Mouse (Mus musculus) stomach, embryonic 15.5 days (tissue): Measurements from ENCODE around the gene Cwh43. TPM values are rescaled to one million over a fixed set of nuclear protein-coding genes. Genes with fewer than 3 reads are reported as not detected.

Experiments used
- ATAC-seq: fragments of 200-750 bp; cut with Nextera tagmentation; 2 replicates; pipeline ENCODE4 v1.8.0; 2017; ENCODE audit warnings: low read depth, moderate number of reproducible peaks, moderate TSS enrichment; ENCODE audit not compliant: insufficient read depth, low FRiP score
- H3K27ac ChIP-seq: fragments of 300-500 bp; sonication (generic); 2 replicates; pipeline ENCODE4 v1.5.1; 2015; ENCODE audit warnings: mild to moderate bottlenecking, inconsistent platforms
- H3K27me3 ChIP-seq: fragments of 300-500 bp; sonication (generic); replicated peaks from 2 replicates; pipeline ENCODE4 v1.6.1; 2015; ENCODE audit warnings: inconsistent platforms
- H3K36me3 ChIP-seq: fragments of 300-500 bp; sonication (generic); 2 replicates; pipeline ENCODE4 v1.6.1; 2015; ENCODE audit warnings: inconsistent platforms
- H3K4me1 ChIP-seq: fragments of 300-500 bp; sonication (generic); 2 replicates; pipeline ENCODE4 v1.6.1; 2015; ENCODE audit warnings: inconsistent platforms
- H3K4me2 ChIP-seq: fragments of 300-500 bp; sonication (generic); 2 replicates; pipeline ENCODE4 v1.6.1; 2015; ENCODE audit warnings: mild to moderate bottlenecking, inconsistent platforms
- H3K4me3 ChIP-seq: fragments of 300-500 bp; sonication (generic); replicated peaks from 2 replicates; pipeline ENCODE4 v1.5.1; 2015; ENCODE audit warnings: inconsistent platforms
- H3K9ac ChIP-seq: fragments of 300-500 bp; sonication (generic); 2 replicates; pipeline ENCODE4 v1.6.1; 2015; ENCODE audit warnings: inconsistent platforms
- H3K9me3 ChIP-seq: fragments of 300-500 bp; sonication (generic); 2 replicates; pipeline ENCODE4 v1.6.1; 2016; ENCODE audit warnings: inconsistent platforms
- WGBS: fragments of 180-500 bp; shearing (Covaris S2); methylation state at CpG from one replicate; pipeline ENCODE4 v1.1.7; 2015; 5-methylcytosine and 5-hydroxymethylcytosine counted together
- polyA plus RNA-seq: library from polyadenylated mRNA; unstranded; fragments of >200 nt; fragmentation: Nextera tagmentation; extraction: Ambion mirVana; gene quantifications from 2 replicates; pipeline ENCODE4 v1.2.1, GENCODE M21; 2015

The Cwh43 gene
- 1.1 and 1.9 TPM in 2 replicates for polyA plus RNA-seq

DNA sequence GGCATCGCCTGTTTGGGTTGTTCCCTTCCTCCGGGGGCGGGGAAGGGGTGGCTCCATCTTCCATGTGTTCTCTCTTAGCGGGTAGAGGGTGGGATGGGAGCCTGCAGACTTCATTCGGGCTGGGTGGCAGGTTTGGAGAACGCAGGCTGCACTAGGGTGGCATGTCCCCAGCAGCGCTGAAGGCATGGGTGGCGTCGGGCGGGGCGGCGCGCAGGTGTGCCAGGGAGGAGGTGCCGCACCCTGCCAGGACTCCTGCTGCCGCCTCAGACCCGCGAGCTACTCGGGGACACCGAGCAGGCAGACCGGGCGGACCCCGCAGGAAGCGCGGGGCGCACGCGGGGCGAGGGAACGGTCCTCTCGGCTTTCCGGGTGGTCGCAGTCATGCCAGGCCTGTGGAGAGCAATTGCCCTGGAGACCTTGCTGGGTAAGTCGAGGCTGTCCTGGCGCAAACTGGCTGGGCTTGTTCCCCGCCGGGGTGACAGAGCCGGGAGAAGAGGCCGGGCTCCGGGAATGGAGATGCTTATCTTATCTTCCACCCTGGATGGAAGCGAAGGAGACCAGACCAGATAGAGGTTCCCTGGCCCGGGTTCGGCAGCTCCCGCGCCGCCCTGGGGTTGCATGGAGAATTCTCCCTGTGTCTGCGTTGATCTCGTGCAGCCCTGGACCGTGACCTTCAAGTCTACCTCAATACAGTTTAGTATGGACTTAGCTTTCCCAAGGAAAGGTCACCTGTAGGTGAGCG, at the start of gene Cwh43:
Cwh43 (plus strand) TSS at position 95 of the 742 bp plus-strand sequence.
- peak within 1 kb of the TSS; percentile 64 for H3K4me2 ChIP-seq
- no peak for ATAC-seq
- peak within 1 kb of the TSS; percentile 32 for H3K4me3 ChIP-seq
- H3K27ac ChIP-seq, result no peak within 1 kb of the TSS
- H3K27me3 ChIP-seq, result peaks cover 27% of the 10 kb centered on the region
- H3K9ac ChIP-seq, result no peak within 1 kb of the TSS
- 2% methylated on average over 49 of the region's 49 CpGs for WGBS
- no peaks in the 10 kb centered on the region for H3K36me3 ChIP-seq
- H3K4me1 ChIP-seq, result peaks cover 9% of the 10 kb centered on the region
- H3K9me3 ChIP-seq, result no peaks in the 10 kb centered on the region

GRCm38 (mm10) chr5:73359134-73359751, 46.6 kb upstream of the Cwh43 start:
- no peaks in the 10 kb centered on the region for H3K27me3 ChIP-seq
- H3K4me2 ChIP-seq, result 0 out of 2 replicates have a peak overlapping the region, but pooled peaks have one; percentile 32
- WGBS, result 66% methylated on average over 6 of the region's 6 CpGs

DNA sequence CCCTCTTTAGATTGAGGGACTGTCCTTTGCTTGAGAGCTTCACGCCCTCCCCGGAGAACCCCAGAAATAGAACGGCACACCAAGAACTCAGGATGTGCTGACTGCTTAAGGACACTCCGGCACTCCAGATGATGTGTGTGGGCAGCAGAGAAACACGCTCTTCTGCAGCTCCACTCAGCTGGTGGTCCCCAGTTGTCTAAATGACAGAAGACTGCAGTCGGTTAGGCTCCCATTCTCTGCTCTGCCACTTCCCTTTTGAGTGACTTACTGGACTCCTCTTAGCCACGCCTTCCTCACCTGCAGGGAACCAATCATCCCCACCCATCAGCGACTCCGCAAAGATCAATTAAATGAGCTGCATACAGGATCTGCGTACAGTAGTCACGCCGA, 46.1 kb upstream of the Cwh43 start:
- H3K27me3 ChIP-seq, result no peaks in the 10 kb centered on the region
- 31% methylated on average over 12 of the region's 12 CpGs for WGBS
- H3K9me3 ChIP-seq, result no peaks in the 10 kb centered on the region
- H3K4me1 ChIP-seq, result 0 out of 2 replicates have a peak, but pooled peaks cover 6% of the 10 kb centered on the region
- no peak overlapping the region for H3K9ac ChIP-seq
- H3K36me3 ChIP-seq, result no peaks in the 10 kb centered on the region
- H3K27ac ChIP-seq, result no peak overlapping the region
- peak overlapping the region; percentile 32; the same call in 1 of the 2 replicates for H3K4me2 ChIP-seq
- no peak for ATAC-seq
- H3K4me3 ChIP-seq, result 0 out of 2 replicates have a peak overlapping the region, but pooled peaks have one; percentile 0

More at GRCm38 (mm10) chr5:73359134-73359751, 46.6 kb upstream of the Cwh43 start:
- Histone ChIP-seq H3K36me3 (no peaks in the 10 kb centered on the region), H3K4me3 (no peak overlapping the region), H3K4me1 (0 out of 2 replicates have a peak, but pooled peaks cover 6% of the 10 kb centered on the region), H3K9me3 (no peaks in the 10 kb centered on the region), H3K27ac (no peak overlapping the region), H3K9ac (no peak overlapping the region)
- ATAC-seq, result no peak

DNA sequence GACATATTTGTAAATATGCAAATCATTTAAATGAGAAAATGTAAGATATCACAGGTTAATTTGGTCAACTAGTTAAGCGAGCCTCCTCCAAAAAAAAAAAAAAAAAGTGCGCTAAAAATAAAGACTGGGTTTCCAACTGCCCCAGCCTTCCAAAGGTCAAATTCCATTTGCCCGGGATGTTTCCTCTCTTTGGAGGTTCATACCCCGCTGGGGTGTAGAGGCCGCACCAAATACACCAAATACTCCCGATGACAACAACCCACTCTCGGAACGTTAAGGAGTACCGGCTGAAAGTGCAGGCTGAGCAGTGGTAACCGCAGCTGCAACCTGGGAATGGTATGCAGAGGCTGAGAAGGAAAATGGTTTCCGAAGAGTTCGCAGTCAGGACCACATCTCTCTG, 45.6 kb upstream of the Cwh43 start:
- ATAC-seq, result no peak
- Histone ChIP-seq H3K4me2 (peak overlapping the region; percentile 32; the same call in 1 of the 2 replicates), H3K27me3 (no peaks in the 10 kb centered on the region), H3K36me3 (no peaks in the 10 kb centered on the region), H3K4me3 (0 out of 2 replicates have a peak overlapping the region, but pooled peaks have one; percentile 0), H3K9me3 (no peaks in the 10 kb centered on the region), H3K9ac (no peak overlapping the region), H3K27ac (no peak overlapping the region), H3K4me1 (0 out of 2 replicates have a peak, but pooled peaks cover 6% of the 10 kb centered on the region)
- WGBS, result 30% methylated on average over 12 of the region's 12 CpGs

- 0 out of 2 replicates have a peak, but pooled peaks cover 6% of the 10 kb centered on the region for H3K4me1 ChIP-seq
Observed at GRCm38 (mm10) chr5:73362338-73362737, 43.5 kb upstream of the Cwh43 start.

GRCm38 (mm10) chr5:73362791-73363190, 43.1 kb upstream of the Cwh43 start:
- no peak overlapping the region for H3K27ac ChIP-seq
- WGBS, result 78% methylated on average over 5 of the region's 5 CpGs

More at GRCm38 (mm10) chr5:73362338-73362737, 43.5 kb upstream of the Cwh43 start:
- no peak overlapping the region for H3K4me2 ChIP-seq
- no peak overlapping the region for H3K9ac ChIP-seq
- 79% methylated on average over 7 of the region's 7 CpGs for WGBS
- H3K4me3 ChIP-seq, result no peak overlapping the region
- no peaks in the 10 kb centered on the region for H3K9me3 ChIP-seq
- no peaks in the 10 kb centered on the region for H3K36me3 ChIP-seq
- H3K27me3 ChIP-seq, result no peaks in the 10 kb centered on the region
- H3K27ac ChIP-seq, result no peak overlapping the region
- no peak for ATAC-seq

DNA sequence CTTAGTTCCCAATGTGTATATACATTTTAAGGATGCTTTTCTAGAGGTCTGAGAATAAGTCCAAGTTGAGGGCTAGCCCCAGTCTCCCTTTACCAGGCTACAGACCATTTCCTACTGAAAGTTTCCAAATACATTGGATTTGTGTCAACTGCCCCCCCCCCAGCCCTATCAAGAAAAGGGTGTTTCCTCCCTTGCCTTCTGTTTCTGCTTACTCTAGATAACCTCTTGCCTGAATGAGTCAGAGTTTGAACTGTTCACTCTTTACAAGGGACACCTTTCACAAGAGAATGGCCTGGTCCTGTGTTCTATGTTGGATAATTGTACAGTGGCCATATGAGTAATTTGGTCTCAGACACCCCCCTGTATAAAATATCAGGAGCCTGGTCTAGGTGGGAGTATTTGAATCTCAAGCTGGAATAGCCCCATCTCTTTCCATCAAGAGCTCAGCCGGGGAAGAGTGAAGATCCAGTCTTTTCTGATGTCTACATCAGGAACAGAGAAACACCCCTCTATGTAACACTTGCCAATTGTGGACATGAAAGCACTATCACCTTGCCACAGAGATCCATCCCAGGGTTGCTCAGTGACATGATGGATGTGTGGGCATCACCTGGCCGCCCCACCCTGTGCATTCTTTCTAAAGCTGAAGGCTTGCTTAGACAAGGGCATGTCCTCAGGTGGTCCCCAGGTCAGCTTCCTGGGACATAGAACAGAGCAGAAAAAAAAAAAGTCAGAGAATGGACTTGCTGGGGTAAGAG, 41.6 kb upstream of the Cwh43 start:
- Histone ChIP-seq H3K27ac (0 out of 2 replicates have a peak overlapping the region, but pooled peaks have one; percentile 42), H3K9ac (no peak overlapping the region), H3K36me3 (no peaks in the 10 kb centered on the region), H3K9me3 (no peaks in the 10 kb centered on the region), H3K27me3 (no peaks in the 10 kb centered on the region), H3K4me1 (0 out of 2 replicates have a peak, but pooled peaks cover 6% of the 10 kb centered on the region), H3K4me3 (no peak overlapping the region), H3K4me2 (no peak overlapping the region)
- peak; percentile 70 for ATAC-seq
- 76% methylated on average over 2 of the region's 2 CpGs for WGBS

More at GRCm38 (mm10) chr5:73362791-73363190, 43.1 kb upstream of the Cwh43 start:
- no peaks in the 10 kb centered on the region for H3K9me3 ChIP-seq
- H3K36me3 ChIP-seq, result no peaks in the 10 kb centered on the region
- ATAC-seq, result no peak
- no peaks in the 10 kb centered on the region for H3K27me3 ChIP-seq
- no peak overlapping the region for H3K4me3 ChIP-seq
- H3K4me2 ChIP-seq, result no peak overlapping the region
- H3K9ac ChIP-seq, result no peak overlapping the region
- H3K4me1 ChIP-seq, result 0 out of 2 replicates have a peak, but pooled peaks cover 6% of the 10 kb centered on the region

DNA sequence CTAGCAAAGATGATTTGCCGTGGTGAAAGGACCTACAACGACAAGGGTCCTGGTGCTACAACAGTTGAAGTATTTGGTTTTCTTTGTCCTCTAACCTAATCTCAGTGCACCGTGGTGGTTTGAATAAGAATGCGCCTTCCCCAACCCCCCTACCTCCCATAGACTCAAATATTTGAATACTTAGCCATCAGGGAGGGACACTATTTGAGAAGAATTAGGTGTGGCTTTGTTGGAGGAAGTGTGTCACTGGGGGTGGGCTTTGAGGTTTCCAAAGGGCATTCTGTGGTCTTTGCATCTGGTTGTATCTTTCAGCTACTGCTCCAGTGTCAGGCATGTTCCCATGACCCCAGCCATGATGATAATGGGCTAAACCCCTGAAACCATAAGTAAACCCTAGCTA, 38.0 kb upstream of the Cwh43 start:
- Histone ChIP-seq H3K4me2 (no peak overlapping the region), H3K27me3 (no peaks in the 10 kb centered on the region), H3K9ac (no peak overlapping the region), H3K9me3 (no peaks in the 10 kb centered on the region), H3K4me3 (no peak overlapping the region), H3K27ac (no peak overlapping the region), H3K4me1 (no peaks in the 10 kb centered on the region), H3K36me3 (no peaks in the 10 kb centered on the region)
- peak; percentile 25; the same call in 1 of the 2 replicates for ATAC-seq
- 64% methylated on average over 4 of the region's 4 CpGs for WGBS

GRCm38 (mm10) chr5:73368845-73369447, 36.9 kb upstream of the Cwh43 start:
- no peak overlapping the region for H3K4me2 ChIP-seq
- no peak overlapping the region; the same call in 1 of the 2 replicates for H3K27ac ChIP-seq
- H3K9ac ChIP-seq, result no peak overlapping the region
- no peak for ATAC-seq
- H3K27me3 ChIP-seq, result no peaks in the 10 kb centered on the region
- H3K9me3 ChIP-seq, result no peaks in the 10 kb centered on the region
- H3K4me3 ChIP-seq, result no peak overlapping the region
- H3K36me3 ChIP-seq, result no peaks in the 10 kb centered on the region
- 75% methylated on average over 10 of the region's 10 CpGs for WGBS
- no peaks in the 10 kb centered on the region for H3K4me1 ChIP-seq

GRCm38 (mm10) chr5:73369731-73370130, 36.1 kb upstream of the Cwh43 start:
- Histone ChIP-seq H3K9me3 (no peaks in the 10 kb centered on the region), H3K4me1 (no peaks in the 10 kb centered on the region), H3K9ac (no peak overlapping the region), H3K27me3 (no peaks in the 10 kb centered on the region), H3K4me3 (no peak overlapping the region), H3K4me2 (no peak overlapping the region), H3K27ac (no peak overlapping the region), H3K36me3 (no peaks in the 10 kb centered on the region)
- ATAC-seq, result no peak
- 64% methylated on average over 3 of the region's 3 CpGs for WGBS

DNA sequence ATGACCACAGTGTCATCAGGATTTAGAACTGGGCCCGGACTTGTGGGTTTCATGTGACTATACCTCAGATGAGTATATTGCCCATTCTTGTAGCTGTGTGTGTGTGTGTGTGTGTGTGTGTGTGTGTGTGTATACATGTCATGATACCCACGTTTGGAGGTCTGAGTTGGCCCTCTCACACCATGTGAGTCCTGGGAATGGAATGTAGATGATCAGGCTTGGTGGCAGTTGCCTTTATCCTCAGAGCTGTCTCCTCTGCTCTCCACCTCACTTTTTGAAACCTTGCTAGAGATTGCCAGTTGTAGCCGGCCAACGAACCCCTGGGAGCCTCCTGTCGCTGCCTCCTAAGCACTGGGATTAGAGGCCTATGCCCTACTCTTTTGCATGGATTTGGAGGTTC, 33.3 kb upstream of the Cwh43 start:
- no peaks in the 10 kb centered on the region for H3K36me3 ChIP-seq
- 73% methylated on average over 5 of the region's 5 CpGs for WGBS

More for the DNA sequence above, 33.3 kb upstream of the Cwh43 start:
- Histone ChIP-seq H3K9ac (no peak overlapping the region), H3K4me2 (no peak overlapping the region), H3K4me1 (no peaks in the 10 kb centered on the region), H3K9me3 (no peaks in the 10 kb centered on the region), H3K27me3 (no peaks in the 10 kb centered on the region), H3K4me3 (no peak overlapping the region), H3K27ac (no peak overlapping the region)
- ATAC-seq, result no peak
